Mouse (Mus musculus): ENCODE data around the gene Gm45785. TPM values are rescaled to one million over a fixed set of nuclear protein-coding genes. Genes with fewer than 3 reads are reported as not detected.

The Gm45785 gene
- polyA plus RNA-seq, 1 experiment from 2014 or later, result not detected

DNA sequence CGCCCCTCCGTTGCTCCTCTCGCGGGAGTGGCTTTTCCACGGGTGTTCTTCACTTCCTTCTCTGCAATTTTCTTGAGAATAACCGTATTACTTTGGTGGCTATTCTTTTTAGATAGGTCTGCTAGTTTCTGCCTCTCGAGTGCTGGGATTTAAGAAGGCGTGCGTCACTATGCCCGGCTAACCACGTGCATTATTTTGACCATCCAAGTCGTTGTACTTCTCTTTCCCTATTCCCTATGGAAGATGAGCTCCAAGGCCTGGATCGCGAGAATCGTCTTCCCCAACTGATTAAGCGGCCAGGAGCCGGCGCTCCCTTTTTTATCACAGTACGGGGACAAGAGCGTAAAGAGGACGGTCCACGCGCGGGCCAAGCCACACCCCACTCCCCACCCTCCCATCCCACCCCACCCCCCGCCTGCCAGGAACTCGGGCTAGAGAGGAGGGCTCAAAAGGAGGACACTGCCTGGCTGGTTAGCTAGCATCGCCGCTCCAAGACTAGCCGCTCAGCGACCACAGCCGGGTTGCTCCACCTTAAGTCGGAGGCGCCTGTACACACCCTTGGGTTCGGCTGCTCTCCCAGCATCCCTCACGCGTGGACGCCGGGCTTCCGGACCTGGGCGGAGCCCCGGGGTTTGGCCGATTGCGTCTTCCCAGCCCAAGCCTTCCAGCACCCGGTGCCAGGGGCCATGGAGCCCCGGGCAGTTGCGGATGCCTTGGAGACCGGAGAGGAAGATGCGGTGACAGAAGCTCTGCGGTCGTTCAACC is 836 bp upstream of the Gm45785 start, which contains the start of gene Ric8a:
Gene Ric8a, plus strand, starts transcription at position 173 of the 765 bp plus-strand sequence.
- Histone ChIP-seq H3K9ac (peak within 1 kb of the TSS; percentile 74), H3K4me3 (peak within 1 kb of the TSS; percentile 68), H3K27ac (peak within 1 kb of the TSS; percentile 92), H3K36me3 (peaks cover 53% of the 10 kb centered on the region), H3K4me1 (peaks cover 25% of the 10 kb centered on the region), H3K9me3 (no peaks in the 10 kb centered on the region), H3K27me3 (no peaks in the 10 kb centered on the region), H3K4me2 (peak within 1 kb of the TSS; percentile 95)
- WGBS, result under 1% methylated on average over 49 of the region's 50 CpGs
- ATAC-seq (ENCODE audit: borderline replicate concordance, extremely low read depth, low FRiP score, low TSS enrichment), result peak; percentile 75

DNA sequence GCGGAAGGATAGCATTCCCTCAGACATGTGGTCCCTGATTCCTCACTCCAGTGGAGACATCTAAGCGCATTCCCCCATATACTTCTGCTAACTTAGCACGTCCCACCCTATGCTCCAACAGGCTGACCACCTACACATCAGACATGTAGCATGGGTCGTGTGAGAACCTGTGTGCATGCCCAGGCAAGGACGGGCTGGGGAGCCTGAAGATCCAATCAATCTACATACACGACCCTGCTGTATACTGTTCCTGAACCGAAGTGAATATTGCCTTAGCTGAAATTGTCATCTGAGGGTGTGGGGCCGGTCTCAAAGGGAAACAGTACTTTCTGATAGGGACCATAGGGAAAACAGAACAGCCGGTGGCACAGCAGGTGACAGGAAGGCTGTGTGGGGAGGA is 950 bp downstream of the Gm45785 start:
- H3K27me3 ChIP-seq, result no peaks in the 10 kb centered on the region
- peak overlapping the region; percentile 95 for H3K4me2 ChIP-seq
- 67% methylated on average over 9 of the region's 9 CpGs for WGBS
- peaks cover 41% of the 10 kb centered on the region for H3K36me3 ChIP-seq
- peaks cover 25% of the 10 kb centered on the region for H3K4me1 ChIP-seq
- H3K9me3 ChIP-seq, result no peaks in the 10 kb centered on the region
- peak overlapping the region; percentile 74 for H3K9ac ChIP-seq
- peak overlapping the region; percentile 68 for H3K4me3 ChIP-seq
- H3K27ac ChIP-seq, result peak overlapping the region; percentile 92; the same call in 1 of the 2 replicates
- ATAC-seq (ENCODE audit: borderline replicate concordance, extremely low read depth, low FRiP score, low TSS enrichment), result no peak

DNA sequence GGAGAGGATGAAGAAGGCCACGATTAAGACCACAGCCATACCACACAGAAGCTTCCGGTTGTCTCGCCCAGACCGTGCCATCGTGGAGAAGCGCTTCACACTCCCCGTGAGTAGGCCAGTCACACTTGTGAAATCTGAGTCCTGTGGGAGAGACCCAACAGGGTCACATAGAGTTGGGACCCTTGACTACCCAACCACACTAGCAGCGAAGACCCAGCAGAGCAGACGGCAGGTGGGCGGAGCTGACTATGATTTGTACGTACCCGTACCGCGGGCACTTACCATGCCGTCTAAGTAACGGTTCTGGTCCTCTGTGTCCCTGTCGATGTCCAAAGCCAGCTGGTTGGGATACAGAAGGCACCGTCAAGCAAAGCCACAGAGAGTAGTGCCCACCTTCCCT is 1.6 kb downstream of the Gm45785 start:
- peaks cover 38% of the 10 kb centered on the region for H3K36me3 ChIP-seq
- H3K27ac ChIP-seq, result no peak overlapping the region
- 86% methylated on average over 18 of the region's 18 CpGs for WGBS
- H3K4me1 ChIP-seq, result peaks cover 25% of the 10 kb centered on the region
- H3K4me2 ChIP-seq, result no peak overlapping the region
- no peak overlapping the region for H3K9ac ChIP-seq
- no peaks in the 10 kb centered on the region for H3K27me3 ChIP-seq
- no peak overlapping the region for H3K4me3 ChIP-seq
- H3K9me3 ChIP-seq, result no peaks in the 10 kb centered on the region
- ATAC-seq (ENCODE audit: borderline replicate concordance, extremely low read depth, low FRiP score, low TSS enrichment), result no peak

DNA sequence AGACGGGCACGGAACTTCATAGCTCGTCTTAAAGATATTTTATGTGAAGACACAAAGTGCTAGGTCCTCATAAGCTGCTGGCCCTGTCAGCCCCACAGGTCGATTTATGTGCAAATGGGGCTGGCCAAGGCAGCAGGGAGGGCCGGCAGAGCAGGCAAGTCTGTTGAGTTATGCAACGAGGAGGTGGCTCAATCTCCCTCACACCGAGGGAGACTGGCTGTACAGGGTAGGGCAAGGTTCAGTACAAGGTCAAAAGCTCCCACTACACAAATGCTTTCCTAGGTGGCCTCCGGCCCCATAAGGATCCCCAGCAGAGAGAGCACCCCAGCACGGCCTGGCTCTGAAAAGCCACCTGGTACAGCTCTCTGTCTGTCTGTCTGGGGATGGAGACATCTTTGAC is 2.7 kb downstream of the Gm45785 start:
- peaks cover 18% of the 10 kb centered on the region for H3K4me1 ChIP-seq
- H3K27me3 ChIP-seq, result no peaks in the 10 kb centered on the region
- ATAC-seq (ENCODE audit: borderline replicate concordance, extremely low read depth, low FRiP score, low TSS enrichment), result no peak
- H3K4me2 ChIP-seq, result no peak overlapping the region
- no peak overlapping the region for H3K4me3 ChIP-seq
- H3K9me3 ChIP-seq, result no peaks in the 10 kb centered on the region
- 86% methylated on average over 9 of the region's 9 CpGs for WGBS
- no peak overlapping the region for H3K27ac ChIP-seq
- no peak overlapping the region for H3K9ac ChIP-seq
- H3K36me3 ChIP-seq, result peaks cover 32% of the 10 kb centered on the region

DNA sequence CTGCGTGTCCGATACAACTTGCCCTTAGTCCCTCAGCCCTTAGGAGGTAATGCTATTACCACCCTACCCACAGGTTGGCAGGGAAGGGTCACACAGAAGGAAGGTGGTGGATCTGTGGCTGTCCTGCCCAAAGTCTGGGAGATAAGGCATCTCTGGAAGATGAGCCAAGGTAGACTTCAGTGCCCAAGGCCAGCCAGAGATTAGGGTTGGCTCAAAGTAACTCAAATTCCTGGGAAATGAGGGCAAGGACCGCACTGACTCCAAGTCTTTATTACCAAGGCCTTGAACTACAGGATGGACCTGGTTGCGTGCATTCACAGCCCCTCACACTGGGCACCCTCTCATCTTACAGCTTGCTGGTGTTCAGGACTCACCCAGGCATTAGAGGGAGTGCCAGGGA is 4.2 kb downstream of the Gm45785 start:
- no peaks in the 10 kb centered on the region for H3K9me3 ChIP-seq
- peaks cover 32% of the 10 kb centered on the region for H3K36me3 ChIP-seq
- peaks cover 19% of the 10 kb centered on the region for H3K4me1 ChIP-seq
- H3K4me2 ChIP-seq, result no peak overlapping the region
- H3K4me3 ChIP-seq, result no peak overlapping the region
- no peak for ATAC-seq (ENCODE audit: borderline replicate concordance, extremely low read depth, low FRiP score, low TSS enrichment)
- WGBS, result 92% methylated on average over 4 of the region's 4 CpGs
- H3K27me3 ChIP-seq, result no peaks in the 10 kb centered on the region
- H3K9ac ChIP-seq, result no peak overlapping the region
- H3K27ac ChIP-seq, result no peak overlapping the region

DNA sequence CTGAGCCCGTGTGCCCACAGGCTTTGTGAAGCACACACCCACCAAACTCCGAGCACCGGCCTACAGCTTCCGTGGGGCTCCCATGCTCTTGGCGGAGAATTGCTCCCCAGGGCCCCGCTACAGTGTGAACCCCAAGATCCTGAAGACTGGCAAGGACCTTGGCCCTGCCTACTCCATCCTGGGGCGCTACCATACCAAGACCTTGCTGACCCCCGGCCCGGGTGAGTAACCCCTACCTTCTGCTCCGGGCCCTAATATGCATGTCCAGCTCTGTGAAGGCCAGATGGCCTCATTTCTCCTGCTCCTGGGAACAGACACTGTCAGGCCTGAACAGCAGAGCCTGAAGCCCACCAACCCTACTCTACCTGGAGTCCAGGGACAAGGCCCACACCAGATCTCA is 7.5 kb downstream of the Gm45785 start:
- Histone ChIP-seq H3K36me3 (peaks cover 22% of the 10 kb centered on the region), H3K4me1 (peaks cover 15% of the 10 kb centered on the region), H3K4me3 (no peak overlapping the region), H3K9ac (no peak overlapping the region), H3K27ac (no peak overlapping the region), H3K4me2 (no peak overlapping the region), H3K27me3 (no peaks in the 10 kb centered on the region), H3K9me3 (no peaks in the 10 kb centered on the region)
- 89% methylated on average over 10 of the region's 10 CpGs for WGBS
- no peak for ATAC-seq (ENCODE audit: borderline replicate concordance, extremely low read depth, low FRiP score, low TSS enrichment)

DNA sequence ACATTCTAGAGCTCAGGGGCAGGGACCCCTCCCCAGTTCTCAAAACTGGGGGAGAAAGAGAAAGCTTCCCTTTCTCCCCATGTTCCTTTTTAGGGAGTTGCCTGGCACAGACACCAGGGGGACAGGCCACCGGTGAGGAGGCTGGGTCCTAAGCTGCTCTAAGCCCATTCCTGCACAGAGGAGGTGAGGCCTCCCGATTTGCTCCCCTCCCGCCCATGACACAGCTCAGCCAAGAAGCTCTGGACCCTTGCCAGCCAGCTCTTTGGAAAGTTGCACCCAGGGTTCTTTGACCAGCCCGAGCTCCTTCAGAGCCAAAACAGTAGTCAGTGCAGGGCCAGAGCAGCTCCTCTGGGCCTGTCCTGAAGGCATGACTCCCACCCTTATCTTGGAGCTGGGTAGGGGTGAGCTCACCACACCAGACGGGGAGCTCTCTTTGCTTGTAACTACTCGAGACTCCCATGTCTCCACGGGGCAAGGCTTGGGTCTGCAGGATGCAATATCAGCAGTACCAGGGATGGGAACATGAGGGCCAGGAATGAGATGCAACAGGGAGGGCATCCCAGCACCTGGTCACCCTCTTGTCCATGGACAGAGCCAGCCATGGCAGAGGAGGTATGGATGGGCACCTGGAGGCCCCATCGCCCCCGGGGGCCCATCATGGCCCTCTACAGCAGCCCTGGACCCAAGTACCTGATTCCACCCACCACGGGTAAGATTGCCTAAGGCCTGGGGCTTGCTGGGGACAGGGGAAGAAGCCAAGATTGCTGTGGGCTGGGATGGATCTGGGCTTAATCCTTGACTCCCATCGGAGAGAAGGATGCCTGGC is 8.2 kb downstream of the Gm45785 start, which contains the start of gene Odf3:
Gene Odf3, plus strand, starts transcription at position 51 of the 826 bp plus-strand sequence.
- no peaks in the 10 kb centered on the region for H3K9me3 ChIP-seq
- 49% methylated on average over 11 of the region's 11 CpGs for WGBS
- H3K27me3 ChIP-seq, result peaks cover 3% of the 10 kb centered on the region; the same call in 1 of the 2 replicates
- peaks cover 16% of the 10 kb centered on the region for H3K36me3 ChIP-seq
- ATAC-seq (ENCODE audit: borderline replicate concordance, extremely low read depth, low FRiP score, low TSS enrichment), result no peak; the same call in 1 of the 2 replicates
- H3K27ac ChIP-seq, result no peak within 1 kb of the TSS
- H3K9ac ChIP-seq, result no peak within 1 kb of the TSS
- no peak within 1 kb of the TSS for H3K4me3 ChIP-seq
- no peak within 1 kb of the TSS for H3K4me2 ChIP-seq
- H3K4me1 ChIP-seq, result peaks cover 15% of the 10 kb centered on the region

DNA sequence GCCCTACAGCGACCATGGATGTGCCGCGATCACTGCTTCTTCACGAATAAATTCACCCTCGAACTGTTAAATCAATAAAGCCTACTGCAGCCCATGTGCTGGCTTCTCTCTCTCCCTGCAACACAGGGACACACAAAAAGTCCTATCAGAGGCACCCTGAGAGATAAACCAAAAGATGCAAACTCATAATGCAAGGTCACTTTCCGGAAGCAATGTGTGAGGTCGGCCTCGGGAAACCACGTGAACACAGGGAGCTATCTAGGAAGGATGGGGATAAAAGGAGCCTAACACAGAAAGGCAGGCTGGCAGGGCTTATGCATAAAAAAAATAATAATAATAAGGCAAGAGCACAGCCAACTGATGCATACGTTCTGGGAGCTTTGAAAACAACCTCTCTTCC is 9.5 kb downstream of the Gm45785 start:
- Histone ChIP-seq H3K9me3 (no peaks in the 10 kb centered on the region), H3K4me3 (no peak overlapping the region), H3K27me3 (peaks cover 12% of the 10 kb centered on the region), H3K4me1 (peaks cover 17% of the 10 kb centered on the region), H3K36me3 (peaks cover 3% of the 10 kb centered on the region), H3K4me2 (no peak overlapping the region), H3K27ac (no peak overlapping the region), H3K9ac (no peak overlapping the region)
- WGBS, result 72% methylated on average over 10 of the region's 10 CpGs
- no peak for ATAC-seq (ENCODE audit: borderline replicate concordance, extremely low read depth, low FRiP score, low TSS enrichment)

DNA sequence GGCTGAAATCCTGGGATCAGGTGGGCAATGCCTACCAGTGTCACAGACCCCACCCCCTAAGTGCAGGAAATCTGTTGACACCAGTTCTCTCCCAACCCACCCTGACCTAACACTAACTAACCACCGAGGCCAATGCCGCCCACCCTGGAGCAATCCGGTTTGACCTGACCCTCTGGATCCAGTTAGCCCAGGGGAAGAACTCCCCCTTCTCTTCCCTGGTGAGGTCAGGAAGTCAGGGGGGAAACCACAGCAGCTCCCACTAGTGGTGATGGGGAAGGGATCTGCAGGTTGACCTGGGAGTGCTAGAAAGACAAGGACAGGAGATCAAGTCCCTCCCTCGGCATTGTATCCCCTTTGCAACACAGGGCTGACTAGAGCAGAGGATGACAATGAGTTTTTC is 10.4 kb downstream of the Gm45785 start:
- H3K9me3 ChIP-seq, result no peaks in the 10 kb centered on the region
- no peak for ATAC-seq (ENCODE audit: borderline replicate concordance, extremely low read depth, low FRiP score, low TSS enrichment)
- H3K4me3 ChIP-seq, result no peak overlapping the region
- peaks cover 23% of the 10 kb centered on the region for H3K4me1 ChIP-seq
- no peak overlapping the region for H3K27ac ChIP-seq
- H3K27me3 ChIP-seq, result peaks cover 22% of the 10 kb centered on the region
- H3K36me3 ChIP-seq, result no peaks in the 10 kb centered on the region
- WGBS, result 60% methylated on average over 4 of the region's 4 CpGs
- no peak overlapping the region for H3K9ac ChIP-seq
- H3K4me2 ChIP-seq, result no peak overlapping the region

DNA sequence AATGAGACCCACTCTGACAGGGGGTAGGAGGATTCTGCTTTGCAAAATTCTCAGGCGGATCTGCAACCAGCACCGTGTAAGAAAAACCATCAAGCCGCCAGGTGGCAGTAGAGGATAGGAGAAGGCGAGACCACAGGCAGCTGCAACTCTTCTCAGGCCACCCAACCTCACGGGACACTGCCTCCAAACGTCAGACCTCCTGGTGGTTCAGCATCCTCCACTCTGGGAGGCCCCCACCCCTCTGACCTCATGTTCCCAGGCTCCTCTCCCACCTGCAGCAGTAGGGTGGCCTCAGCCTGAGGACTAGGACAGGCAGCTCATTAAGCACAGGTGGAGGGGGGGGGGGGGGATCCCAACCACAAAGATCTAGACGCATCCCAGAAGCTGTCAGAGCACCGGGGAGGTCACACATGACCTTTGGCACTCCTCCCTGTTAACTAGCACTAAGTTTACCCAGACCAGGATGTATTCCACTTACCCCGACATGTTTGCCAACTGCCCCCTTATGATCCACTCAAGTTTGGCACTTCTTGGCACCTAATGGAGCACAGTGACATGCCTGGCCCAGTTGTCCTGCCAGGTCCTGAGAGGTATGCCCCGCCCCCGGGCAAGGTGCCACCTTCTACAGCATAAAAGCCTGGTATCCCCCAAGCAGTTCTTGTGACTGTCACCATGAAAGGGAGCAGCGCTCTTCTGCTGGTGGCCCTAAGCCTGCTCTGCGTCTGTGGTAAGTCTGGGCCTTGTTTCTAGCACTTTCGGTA is 11.0 kb downstream of the Gm45785 start, which contains the start of gene Scgb1c1:
Gene Scgb1c1, plus strand, starts transcription at position 643 of the 761 bp plus-strand sequence.
- peaks cover 23% of the 10 kb centered on the region for H3K4me1 ChIP-seq
- peak; percentile 74 for ATAC-seq (ENCODE audit: borderline replicate concordance, extremely low read depth, low FRiP score, low TSS enrichment)
- H3K9me3 ChIP-seq, result no peaks in the 10 kb centered on the region
- no peaks in the 10 kb centered on the region for H3K36me3 ChIP-seq
- no peak within 1 kb of the TSS for H3K4me3 ChIP-seq
- H3K27ac ChIP-seq, result no peak within 1 kb of the TSS
- H3K4me2 ChIP-seq, result no peak within 1 kb of the TSS
- no peak within 1 kb of the TSS for H3K9ac ChIP-seq
- H3K27me3 ChIP-seq, result peaks cover 27% of the 10 kb centered on the region
- 26% methylated on average over 14 of the region's 14 CpGs for WGBS

DNA sequence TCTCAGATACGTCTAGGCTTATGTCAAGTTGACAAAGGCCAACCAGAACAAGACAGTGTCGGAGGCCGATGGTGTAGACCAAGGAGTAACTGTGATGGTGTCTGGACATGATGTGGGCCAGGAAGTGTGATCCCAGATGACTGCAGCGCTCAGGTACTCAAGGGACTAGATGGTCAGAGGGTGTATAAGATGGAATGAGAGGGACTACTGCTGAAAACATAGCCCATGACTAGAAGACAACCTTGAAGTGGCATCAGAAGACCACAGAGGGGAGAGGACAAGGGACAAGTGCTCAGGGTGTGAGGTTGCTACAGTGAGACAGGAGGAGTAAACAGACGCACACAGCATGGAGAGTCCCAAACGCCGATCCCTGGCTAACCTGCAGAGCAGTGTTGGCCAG is 12.3 kb downstream of the Gm45785 start:
- WGBS, result 68% methylated on average over 7 of the region's 7 CpGs
- no peak for ATAC-seq (ENCODE audit: borderline replicate concordance, extremely low read depth, low FRiP score, low TSS enrichment)
- peaks cover 23% of the 10 kb centered on the region for H3K4me1 ChIP-seq
- no peaks in the 10 kb centered on the region for H3K9me3 ChIP-seq
- H3K4me3 ChIP-seq, result no peak overlapping the region
- H3K27ac ChIP-seq, result no peak overlapping the region
- H3K36me3 ChIP-seq, result no peaks in the 10 kb centered on the region
- no peak overlapping the region for H3K9ac ChIP-seq
- no peak overlapping the region for H3K4me2 ChIP-seq
- H3K27me3 ChIP-seq, result peaks cover 28% of the 10 kb centered on the region

Measured in lung, embryonic 15.5 days (tissue).